Mouse (Mus musculus): ENCODE results near the gene Sipa1l3. TPM values are rescaled to one million over a fixed set of nuclear protein-coding genes. Genes with fewer than 3 reads are reported as not detected.

Sipa1l3 gene
- polyA plus RNA-seq, 1 experiment from 2014 or later = 4.5 TPM

GRCm38 (mm10) chr7:29368004-29368320 is 150.5 kb downstream of the Sipa1l3 start:
- no peak for DNase-seq (ENCODE audit: low spot score)

GRCm38 (mm10) chr7:29367166-29368003 is 151.1 kb downstream of the Sipa1l3 start:
- H3K4me2 ChIP-seq (ENCODE audit: low read depth, low read length) = no peak overlapping the region
- 0 out of 2 replicates have a peak, but pooled peaks have one; percentile 45 for ATAC-seq (replicated peaks; ENCODE audit: insufficient number of reproducible peaks, low FRiP score, low TSS enrichment, low read depth)
- 77% methylated on average over 13 of the region's 13 CpGs for WGBS

More at GRCm38 (mm10) chr7:29368004-29368320, 150.5 kb downstream of the Sipa1l3 start:
- Histone ChIP-seq H3K36me3 (replicated peaks; ENCODE audit: control insufficient read depth, insufficient read depth, low read depth, low read length) (no peaks in the 10 kb centered on the region; the same call in 1 of the 2 replicates), H3K27ac (replicated peaks; ENCODE audit: low read depth, low read length) (no peak overlapping the region), H3K9me3 (replicated peaks; ENCODE audit: control insufficient read depth, low read length) (no peaks in the 10 kb centered on the region), H3K4me3 (ENCODE audit: low read depth, low read length) (no peak overlapping the region), H3K4me2 (ENCODE audit: low read depth, low read length) (no peak overlapping the region), H3K4me1 (ENCODE audit: control insufficient read depth, insufficient read depth, low read length) (no peaks in the 10 kb centered on the region), H3K27me3 (ENCODE audit: control insufficient read depth, insufficient read depth, low read length) (no peaks in the 10 kb centered on the region), H3K9ac (replicated peaks; ENCODE audit: low read length) (no peak overlapping the region)
- no peak for ATAC-seq (replicated peaks; ENCODE audit: insufficient number of reproducible peaks, low FRiP score, low TSS enrichment, low read depth)
- 55% methylated on average over 5 of the region's 5 CpGs for WGBS

GRCm38 (mm10) chr7:29364052-29364451 is 154.4 kb downstream of the Sipa1l3 start:
- H3K36me3 ChIP-seq (replicated peaks; ENCODE audit: control insufficient read depth, insufficient read depth, low read depth, low read length) = no peaks in the 10 kb centered on the region; the same call in 1 of the 2 replicates

More at GRCm38 (mm10) chr7:29367166-29368003, 151.1 kb downstream of the Sipa1l3 start:
- Histone ChIP-seq H3K9ac (replicated peaks; ENCODE audit: low read length) (no peak overlapping the region), H3K36me3 (replicated peaks; ENCODE audit: control insufficient read depth, insufficient read depth, low read depth, low read length) (no peaks in the 10 kb centered on the region; the same call in 1 of the 2 replicates), H3K27ac (replicated peaks; ENCODE audit: low read depth, low read length) (no peak overlapping the region), H3K9me3 (replicated peaks; ENCODE audit: control insufficient read depth, low read length) (no peaks in the 10 kb centered on the region), H3K27me3 (ENCODE audit: control insufficient read depth, insufficient read depth, low read length) (no peaks in the 10 kb centered on the region), H3K4me1 (ENCODE audit: control insufficient read depth, insufficient read depth, low read length) (no peaks in the 10 kb centered on the region), H3K4me3 (ENCODE audit: low read depth, low read length) (no peak overlapping the region)
- DNase-seq (ENCODE audit: low spot score) = no peak

GRCm38 (mm10) chr7:29361497-29361896 is 156.9 kb downstream of the Sipa1l3 start:
- no peak overlapping the region for H3K27ac ChIP-seq (replicated peaks; ENCODE audit: low read depth, low read length)
- ATAC-seq (replicated peaks; ENCODE audit: insufficient number of reproducible peaks, low FRiP score, low TSS enrichment, low read depth) (no peak), DNase-seq (ENCODE audit: low spot score) (no peak)
- no peaks in the 10 kb centered on the region for H3K27me3 ChIP-seq (ENCODE audit: control insufficient read depth, insufficient read depth, low read length)
- H3K9ac ChIP-seq (replicated peaks; ENCODE audit: low read length) = no peak overlapping the region
- no peaks in the 10 kb centered on the region for H3K4me1 ChIP-seq (ENCODE audit: control insufficient read depth, insufficient read depth, low read length)
- 95% methylated on average over 13 of the region's 13 CpGs for WGBS
- H3K36me3 ChIP-seq (replicated peaks; ENCODE audit: control insufficient read depth, insufficient read depth, low read depth, low read length) = no peaks in the 10 kb centered on the region; the same call in 1 of the 2 replicates
- H3K4me3 ChIP-seq (ENCODE audit: low read depth, low read length) = no peak overlapping the region
- no peaks in the 10 kb centered on the region for H3K9me3 ChIP-seq (replicated peaks; ENCODE audit: control insufficient read depth, low read length)
- no peak overlapping the region for H3K4me2 ChIP-seq (ENCODE audit: low read depth, low read length)

More at GRCm38 (mm10) chr7:29364052-29364451, 154.4 kb downstream of the Sipa1l3 start:
- Histone ChIP-seq H3K4me2 (ENCODE audit: low read depth, low read length) (no peak overlapping the region), H3K9me3 (replicated peaks; ENCODE audit: control insufficient read depth, low read length) (no peaks in the 10 kb centered on the region), H3K27ac (replicated peaks; ENCODE audit: low read depth, low read length) (no peak overlapping the region), H3K9ac (replicated peaks; ENCODE audit: low read length) (no peak overlapping the region), H3K27me3 (ENCODE audit: control insufficient read depth, insufficient read depth, low read length) (no peaks in the 10 kb centered on the region), H3K4me3 (ENCODE audit: low read depth, low read length) (no peak overlapping the region), H3K4me1 (ENCODE audit: control insufficient read depth, insufficient read depth, low read length) (no peaks in the 10 kb centered on the region)
- no peak; the same call in 1 of the 2 replicates for ATAC-seq (replicated peaks; ENCODE audit: insufficient number of reproducible peaks, low FRiP score, low TSS enrichment, low read depth)
- DNase-seq (ENCODE audit: low spot score) = peak; percentile 64
- WGBS = 27% methylated on average over 4 of the region's 4 CpGs

GRCm38 (mm10) chr7:29355406-29355805 is 163.0 kb downstream of the Sipa1l3 start:
- H3K4me2 ChIP-seq (ENCODE audit: low read depth, low read length) = no peak overlapping the region
- no peaks in the 10 kb centered on the region; the same call in none of the 2 replicates for H3K36me3 ChIP-seq (replicated peaks; ENCODE audit: control insufficient read depth, insufficient read depth, low read depth, low read length)
- DNase-seq (ENCODE audit: low spot score) = no peak
- 95% methylated on average over 8 of the region's 8 CpGs for WGBS
- no peak overlapping the region for H3K9ac ChIP-seq (replicated peaks; ENCODE audit: low read length)
- H3K4me3 ChIP-seq (ENCODE audit: low read depth, low read length) = no peak overlapping the region
- H3K27ac ChIP-seq (replicated peaks; ENCODE audit: low read depth, low read length) = no peak overlapping the region
- ATAC-seq (replicated peaks; ENCODE audit: insufficient number of reproducible peaks, low FRiP score, low TSS enrichment, low read depth) = no peak
- no peaks in the 10 kb centered on the region for H3K4me1 ChIP-seq (ENCODE audit: control insufficient read depth, insufficient read depth, low read length)
- H3K27me3 ChIP-seq (ENCODE audit: control insufficient read depth, insufficient read depth, low read length) = no peaks in the 10 kb centered on the region
- no peaks in the 10 kb centered on the region for H3K9me3 ChIP-seq (replicated peaks; ENCODE audit: control insufficient read depth, low read length)

GRCm38 (mm10) chr7:29354161-29354560 is 164.3 kb downstream of the Sipa1l3 start:
- no peaks in the 10 kb centered on the region for H3K27me3 ChIP-seq (ENCODE audit: control insufficient read depth, insufficient read depth, low read length)
- ATAC-seq (replicated peaks; ENCODE audit: insufficient number of reproducible peaks, low FRiP score, low TSS enrichment, low read depth) (no peak), DNase-seq (ENCODE audit: low spot score) (no peak)
- H3K9me3 ChIP-seq (replicated peaks; ENCODE audit: control insufficient read depth, low read length) = no peaks in the 10 kb centered on the region
- H3K4me1 ChIP-seq (ENCODE audit: control insufficient read depth, insufficient read depth, low read length) = no peaks in the 10 kb centered on the region
- H3K27ac ChIP-seq (replicated peaks; ENCODE audit: low read depth, low read length) = no peak overlapping the region
- H3K9ac ChIP-seq (replicated peaks; ENCODE audit: low read length) = no peak overlapping the region
- no peak overlapping the region for H3K4me3 ChIP-seq (ENCODE audit: low read depth, low read length)
- H3K4me2 ChIP-seq (ENCODE audit: low read depth, low read length) = no peak overlapping the region
- H3K36me3 ChIP-seq (replicated peaks; ENCODE audit: control insufficient read depth, insufficient read depth, low read depth, low read length) = no peaks in the 10 kb centered on the region; the same call in none of the 2 replicates
- 85% methylated on average over 8 of the region's 8 CpGs for WGBS

GRCm38 (mm10) chr7:29352246-29352645 is 166.2 kb downstream of the Sipa1l3 start:
- Histone ChIP-seq H3K9me3 (replicated peaks; ENCODE audit: control insufficient read depth, low read length) (no peaks in the 10 kb centered on the region), H3K36me3 (replicated peaks; ENCODE audit: control insufficient read depth, insufficient read depth, low read depth, low read length) (no peaks in the 10 kb centered on the region; the same call in 1 of the 2 replicates), H3K4me2 (ENCODE audit: low read depth, low read length) (no peak overlapping the region), H3K9ac (replicated peaks; ENCODE audit: low read length) (no peak overlapping the region), H3K27me3 (ENCODE audit: control insufficient read depth, insufficient read depth, low read length) (no peaks in the 10 kb centered on the region), H3K4me3 (ENCODE audit: low read depth, low read length) (no peak overlapping the region), H3K4me1 (ENCODE audit: control insufficient read depth, insufficient read depth, low read length) (no peaks in the 10 kb centered on the region), H3K27ac (replicated peaks; ENCODE audit: low read depth, low read length) (no peak overlapping the region)
- ATAC-seq (replicated peaks; ENCODE audit: insufficient number of reproducible peaks, low FRiP score, low TSS enrichment, low read depth) (no peak), DNase-seq (ENCODE audit: low spot score) (no peak)
- WGBS = 90% methylated on average over 8 of the region's 8 CpGs

- no peak overlapping the region for H3K4me3 ChIP-seq (ENCODE audit: low read depth, low read length)
- H3K36me3 ChIP-seq (replicated peaks; ENCODE audit: control insufficient read depth, insufficient read depth, low read depth, low read length) = no peaks in the 10 kb centered on the region; the same call in 1 of the 2 replicates
- H3K4me1 ChIP-seq (ENCODE audit: control insufficient read depth, insufficient read depth, low read length) = no peaks in the 10 kb centered on the region
- H3K9me3 ChIP-seq (replicated peaks; ENCODE audit: control insufficient read depth, low read length) = no peaks in the 10 kb centered on the region
- 87% methylated on average over 10 of the region's 10 CpGs for WGBS
- H3K9ac ChIP-seq (replicated peaks; ENCODE audit: low read length) = no peak overlapping the region
- no peak overlapping the region for H3K27ac ChIP-seq (replicated peaks; ENCODE audit: low read depth, low read length)
- no peak for DNase-seq (ENCODE audit: low spot score)
- no peak for ATAC-seq (replicated peaks; ENCODE audit: insufficient number of reproducible peaks, low FRiP score, low TSS enrichment, low read depth)
- H3K4me2 ChIP-seq (ENCODE audit: low read depth, low read length) = no peak overlapping the region
- H3K27me3 ChIP-seq (ENCODE audit: control insufficient read depth, insufficient read depth, low read length) = no peaks in the 10 kb centered on the region
Measured at GRCm38 (mm10) chr7:29350489-29350888, 168.0 kb downstream of the Sipa1l3 start.
